Comparison of ENCODE assay signal across 27 mouse cellular contexts in genomic region chr16:56473160-56473559, GRCm38 (mm10). TPM values are rescaled to one million over a fixed set of nuclear protein-coding genes. Genes with fewer than 3 reads are reported as not detected.
A peak's percentile ranks its signal among the peaks of the same experiment; 100 is the strongest.
DNase-seq lines count a peak whose midpoint lies in the region; ATAC-seq and TF ChIP-seq lines count a peak whose summit lies in the region.
"Had no signal": no experiment of that assay in that cellular context is flagged by ENCODE, and none has a peak within 500 bp of the region (broad histone marks: within the 10 kb centered on the region; RNA-seq: fewer than 3 reads in every experiment).

No protein-coding gene starts in this region.

- TF ChIP-seq CTCF in Patski (IDR thresholded peaks at IDR 0.05), result no peak

- H3K27ac ChIP-seq in hindbrain, embryonic 12.5 days, result no peak overlapping the region
- H3K27ac ChIP-seq: embryonic facial prominence, embryonic 12.5 days; embryonic facial prominence, embryonic 15.5 days; forebrain, embryonic 10.5 days; forebrain, embryonic 12.5 days had no signal

- H3K4me3 ChIP-seq in hindbrain, embryonic 12.5 days, result no peak overlapping the region
- H3K4me3 ChIP-seq: embryonic facial prominence, embryonic 12.5 days; embryonic facial prominence, embryonic 15.5 days; erythroblast, embryonic 14.5 days; forebrain, embryonic 10.5 days; forebrain, embryonic 12.5 days had no signal

- H3K4me1 ChIP-seq in hindbrain, embryonic 12.5 days, result 0 out of 2 replicates have a peak, but pooled peaks cover 2% of the 10 kb centered on the region
- H3K4me1 ChIP-seq: forebrain, embryonic 12.5 days had no signal

- H3K9ac ChIP-seq in hindbrain, embryonic 12.5 days, result no peak overlapping the region
- H3K9ac ChIP-seq: embryonic facial prominence, embryonic 12.5 days; embryonic facial prominence, embryonic 15.5 days; forebrain, embryonic 12.5 days had no signal

- ATAC-seq in Patski, result peak; percentile 92
- ATAC-seq in hindbrain, embryonic 12.5 days (ENCODE audit: low FRiP score), result no peak
- ATAC-seq: CD4-positive, CD25-positive, alpha-beta regulatory T cell, adult 4 months; forebrain, embryonic 14.5 days; forebrain, embryonic 16.5 days had no signal

- 93% methylated on average over 2 of the region's 2 CpGs for WGBS in hindbrain, embryonic 12.5 days

- H3K4me2 ChIP-seq in hindbrain, embryonic 12.5 days (replicated peaks), result no peak overlapping the region
- H3K4me2 ChIP-seq: embryonic facial prominence, embryonic 12.5 days; embryonic facial prominence, embryonic 15.5 days; forebrain, embryonic 12.5 days had no signal

- DNase-seq in 3T3-L1 (ENCODE audit: low read depth, low spot score) (peak; percentile 51), Patski (ENCODE audit: low read depth, low spot score) (peak; percentile 69)
- DNase-seq in Muller cell, postnatal 12 days (ENCODE audit: inconsistent ontology term), result peak; percentile 69
- DNase-seq in heart, postnatal 14 days, result no peak
- DNase-seq: adrenal gland, adult 2 months; adrenal gland, postnatal 10 days; adrenal gland, postnatal 25 days; B cell, adult 2 months; cerebellum, adult 11 months; cerebellum, adult 18-20 months; cerebellum, adult 8-10 months; cerebellum, adult 9-11 months; cerebellum, postnatal 14 days; cerebellum, postnatal 36 days; embryo, embryonic 11 days had no signal

- in situ Hi-C loops in Patski (cut with MboI; ENCODE audit: low pct_unique_long_range_greater_than_20kb), result no loop called here

- H3K36me3 ChIP-seq in hindbrain, embryonic 12.5 days, result no peaks in the 10 kb centered on the region
- H3K36me3 ChIP-seq: embryonic facial prominence, embryonic 12.5 days; embryonic facial prominence, embryonic 15.5 days; forebrain, embryonic 10.5 days; forebrain, embryonic 12.5 days; G1E had no signal

- H3K27me3 ChIP-seq in Patski, result no peaks in the 10 kb centered on the region
- H3K27me3 ChIP-seq in hindbrain, embryonic 12.5 days, result no peaks in the 10 kb centered on the region
- H3K27me3 ChIP-seq: CH12.LX; embryonic facial prominence, embryonic 12.5 days; embryonic facial prominence, embryonic 15.5 days; forebrain, embryonic 12.5 days had no signal

- no peaks in the 10 kb centered on the region for H3K9me3 ChIP-seq in hindbrain, embryonic 12.5 days (replicated peaks)
- H3K9me3 ChIP-seq: embryonic facial prominence, embryonic 12.5 days; embryonic facial prominence, embryonic 15.5 days; forebrain, embryonic 10.5 days; forebrain, embryonic 12.5 days; G1E had no signal

- intact Hi-C loops in heart, postnatal 14 days (cut with DNase I), result no loop called here

- CTCF ChIA-PET in Patski (lab: Charles Lee), result interaction anchor here (1.2 kb wide), 1 partner anchor 65 kb away, joined by 3 read pairs; no protein-coding TSS in a partner anchor

- POLR2A ChIA-PET in Patski (lab: Charles Lee), result no interaction called here

RNA-seq across cellular contexts. Expression of gene Abi3bp, which starts 4.5 kb away (rescaled TPM):
- 21.2 TPM for polyA plus RNA-seq in Patski (2021)
- polyA plus RNA-seq in hindbrain, embryonic 12.5 days (2016; fragmentation: Nextera tagmentation; extraction: Ambion mirVana), result 1.2 and 3.1 TPM in 2 replicates
- total RNA-seq in heart, postnatal 14 days (2021), result 1 to 10 TPM; 6.6 to 9.0 TPM
- total RNA-seq: CH12.LX; common myeloid progenitor, adult 5-6 weeks had no signal
- polyA plus RNA-seq: erythroblast, embryonic 14.5 days; G1E had no signal

Comparison
In these comparisons a context has a peak if more than half of its experiments do, and no peak if none do; other contexts are left out.
1. DNase-seq: peak in 3T3-L1 (single experiment), Muller cell, postnatal 12 days (single experiment) and Patski (single experiment); none in heart, postnatal 14 days (0 of 2).